Mouse (Mus musculus) kidney, postnatal 0 days (tissue): ENCODE measurements around the gene Uggt1. TPM values are rescaled to one million over a fixed set of nuclear protein-coding genes. Genes with fewer than 3 reads are reported as not detected.

Experiments
- ATAC-seq: fragments of 200-750 bp; cut with Nextera tagmentation; replicated peaks from 2 replicates; pipeline ENCODE4 v1.8.0; 2017; ENCODE audit warnings: low read depth, moderate number of reproducible peaks, moderate TSS enrichment, moderate library complexity; ENCODE audit not compliant: low FRiP score
- DNase-seq: peaks from one replicate; pipeline ENCODE4 v3.0.0-alpha.2; 2016; ENCODE audit warnings: low spot score
- H3K27ac ChIP-seq: fragments of 300-500 bp; sonication (generic); 2 replicates; pipeline ENCODE4 v1.5.1; 2014; ENCODE audit warnings: mild to moderate bottlenecking
- H3K27me3 ChIP-seq: fragments of 300-500 bp; sonication (generic); 2 replicates; pipeline ENCODE4 v1.6.1; 2014; ENCODE audit warnings: low read length, mixed read lengths; ENCODE audit not compliant: insufficient read depth
- H3K36me3 ChIP-seq: fragments of 300-500 bp; sonication (generic); 2 replicates; pipeline ENCODE4 v1.6.1; 2014; ENCODE audit warnings: low read length, mixed read lengths; ENCODE audit not compliant: insufficient read depth
- H3K4me1 ChIP-seq: fragments of 300-500 bp; sonication (generic); replicated peaks from 2 replicates; pipeline ENCODE4 v1.6.1; 2014; ENCODE audit warnings: antibody characterized with exemption, low read length, mixed read lengths; ENCODE audit not compliant: insufficient read depth
- H3K4me2 ChIP-seq: fragments of 300-500 bp; sonication (generic); 2 replicates; pipeline ENCODE4 v1.6.1; 2014; ENCODE audit warnings: mild to moderate bottlenecking, low read length, moderate library complexity, mixed read lengths
- H3K4me3 ChIP-seq: fragments of 300-500 bp; sonication (generic); replicated peaks from 2 replicates; pipeline ENCODE4 v1.5.1; 2014; ENCODE audit warnings: low read depth, low read length
- H3K9ac ChIP-seq: fragments of 300-500 bp; sonication (generic); 2 replicates; pipeline ENCODE4 v1.6.1; 2014; ENCODE audit warnings: low read depth, low read length
- H3K9me3 ChIP-seq: fragments of 300-500 bp; sonication (generic); replicated peaks from 2 replicates; pipeline ENCODE4 v1.6.1; 2016; ENCODE audit warnings: low read length, inconsistent platforms, mixed read lengths
- CTCF ChIP-seq: IDR thresholded peaks from 2 replicates; pipeline ENCODE4 v1.5.1; 2016; ENCODE audit warnings: antibody characterized with exemption, low read depth, mild to moderate bottlenecking, moderate library complexity
- WGBS: fragments of 180-500 bp; shearing (Covaris S2); extraction: QIAGEN DNeasy Blood & Tissue Kit; methylation state at CpG from one replicate; pipeline ENCODE4 v1.1.7; 2014; 5-methylcytosine and 5-hydroxymethylcytosine counted together
- polyA plus RNA-seq: library from polyadenylated mRNA; unstranded; fragments of >200 nt; fragmentation: Nextera tagmentation; extraction: Ambion mirVana; gene quantifications from 2 replicates; pipeline ENCODE4 v1.2.1, GENCODE M21; 2015

The Uggt1 gene
- 41.2 and 42.7 TPM in 2 replicates for polyA plus RNA-seq

DNA sequence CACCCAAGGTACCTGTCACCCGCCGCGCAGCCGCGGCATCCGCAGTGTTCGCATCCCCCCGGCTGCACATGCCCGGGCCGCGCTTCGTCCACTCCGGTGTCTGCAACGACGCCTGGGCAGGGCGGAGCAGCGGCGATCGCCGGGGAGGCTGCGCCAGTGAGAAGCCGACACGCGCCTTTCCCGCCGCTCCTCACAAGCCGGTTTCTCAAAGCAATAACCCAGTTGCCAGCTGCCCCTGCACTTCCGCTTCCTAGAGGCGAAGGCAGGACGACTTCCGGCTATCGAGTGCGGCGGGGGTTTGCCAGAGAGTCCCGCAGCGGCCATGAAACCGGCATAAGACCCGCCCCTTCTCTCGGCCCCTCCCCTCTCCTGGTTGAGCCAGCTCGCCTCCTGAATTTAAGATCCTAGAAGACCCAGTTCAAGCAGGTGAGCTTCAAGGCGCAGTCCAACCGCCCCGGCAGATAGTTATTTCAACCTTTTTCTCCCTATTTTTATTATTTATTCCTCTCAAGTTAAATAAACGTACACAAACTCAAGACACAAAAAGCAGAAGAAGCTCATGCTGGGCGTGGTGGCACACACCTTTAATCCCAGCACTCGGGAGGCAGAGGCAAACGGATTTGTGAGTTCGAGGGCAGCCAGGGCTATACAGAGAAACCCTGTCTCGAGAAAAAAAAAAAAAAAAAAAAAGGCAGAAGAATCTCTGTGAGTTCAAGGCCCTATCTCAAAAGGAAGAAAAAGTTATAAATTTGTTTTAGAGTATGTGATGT is at the start of gene Uggt1:
TSS of gene Uggt1 (minus strand) at position 663 of the 770 bp plus-strand sequence.
- peak; percentile 97 for DNase-seq
- no peaks in the 10 kb centered on the region for H3K36me3 ChIP-seq
- no peaks in the 10 kb centered on the region for H3K4me1 ChIP-seq
- peak within 1 kb of the TSS; percentile 89 for H3K9ac ChIP-seq
- peak within 1 kb of the TSS; percentile 89 for H3K4me2 ChIP-seq
- peak; percentile 96 for ATAC-seq
- peak within 1 kb of the TSS; percentile 86 for H3K27ac ChIP-seq
- no peaks in the 10 kb centered on the region for H3K27me3 ChIP-seq
- H3K4me3 ChIP-seq = peak within 1 kb of the TSS; percentile 96
- TF ChIP-seq CTCF = no peak
- H3K9me3 ChIP-seq = no peaks in the 10 kb centered on the region
- WGBS = 2% methylated on average over 48 of the region's 49 CpGs

DNA sequence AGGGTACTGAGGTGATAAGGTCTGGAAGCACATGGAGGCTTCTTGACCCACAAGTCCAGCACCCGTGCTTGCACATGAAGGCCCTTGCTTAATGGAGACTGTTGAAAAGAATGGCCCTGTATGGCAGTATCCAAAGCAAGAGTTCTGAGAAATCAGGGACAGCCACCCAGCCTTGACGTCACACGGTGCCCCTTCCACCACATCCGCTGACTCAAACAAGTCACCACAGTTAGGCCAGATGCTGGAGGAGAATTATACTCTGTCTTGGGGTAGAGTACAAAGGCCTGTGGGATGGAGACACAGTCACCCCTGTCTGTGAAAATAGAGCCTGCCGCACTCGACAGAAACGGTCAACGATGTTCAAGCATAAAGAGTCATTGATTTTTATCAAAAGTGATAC is 49.0 kb upstream of the Uggt1 start:
- no peak for TF ChIP-seq CTCF
- DNase-seq (no peak), ATAC-seq (no peak)
- Histone ChIP-seq H3K9me3 (no peaks in the 10 kb centered on the region), H3K4me3 (no peak overlapping the region), H3K4me2 (no peak overlapping the region), H3K4me1 (no peaks in the 10 kb centered on the region), H3K36me3 (no peaks in the 10 kb centered on the region), H3K27me3 (no peaks in the 10 kb centered on the region), H3K9ac (no peak overlapping the region), H3K27ac (no peak overlapping the region)
- WGBS = 89% methylated on average over 8 of the region's 8 CpGs

DNA sequence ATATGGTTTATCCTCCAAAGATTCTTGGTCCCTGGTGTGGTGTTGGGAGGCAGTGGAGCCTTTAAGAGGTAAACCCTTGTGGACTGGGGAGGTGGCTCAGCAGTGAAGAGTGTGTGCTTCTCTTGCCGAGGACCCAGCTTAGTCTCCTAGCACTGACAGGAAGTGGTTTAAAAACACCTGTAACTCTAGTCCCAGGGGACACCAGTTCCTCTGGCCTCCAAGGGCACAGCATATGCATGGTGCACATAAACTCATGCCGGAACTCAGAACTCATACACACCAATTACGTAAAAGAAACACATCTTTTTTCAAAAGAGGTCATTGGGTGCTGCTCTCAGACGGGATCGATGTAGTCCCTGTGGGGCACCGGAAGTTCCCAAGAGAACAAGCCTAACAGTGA is 37.3 kb upstream of the Uggt1 start:
- H3K36me3 ChIP-seq = no peaks in the 10 kb centered on the region
- H3K27ac ChIP-seq = no peak overlapping the region
- ATAC-seq (no peak), DNase-seq (no peak)
- H3K4me1 ChIP-seq = no peaks in the 10 kb centered on the region
- WGBS = 83% methylated on average over 6 of the region's 6 CpGs
- no peaks in the 10 kb centered on the region for H3K9me3 ChIP-seq
- no peak overlapping the region for H3K4me2 ChIP-seq
- no peaks in the 10 kb centered on the region for H3K27me3 ChIP-seq
- TF ChIP-seq CTCF = no peak
- H3K9ac ChIP-seq = no peak overlapping the region
- H3K4me3 ChIP-seq = no peak overlapping the region

DNA sequence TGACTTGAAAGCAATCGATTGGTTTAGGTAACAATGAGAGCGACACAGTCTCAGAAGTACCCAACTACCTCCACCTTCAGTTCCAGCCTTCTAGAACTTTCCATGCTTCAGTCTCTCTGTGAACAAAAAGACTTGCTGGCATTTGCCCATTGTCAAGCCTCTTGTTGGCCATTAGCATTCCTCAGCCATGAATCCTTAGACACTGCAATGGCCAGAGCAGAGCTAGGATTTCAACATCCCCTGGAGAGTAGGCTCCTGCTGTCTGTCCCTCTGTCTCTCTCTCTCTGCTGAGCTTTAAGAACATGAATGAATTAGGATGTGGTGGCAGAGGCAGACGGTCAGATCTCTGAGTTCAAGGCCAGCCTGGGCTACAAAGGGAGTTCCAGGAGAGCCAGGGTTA is 36.4 kb upstream of the Uggt1 start:
- WGBS = 85% methylated on average over 3 of the region's 3 CpGs
- no peak for DNase-seq
- no peak overlapping the region for H3K4me3 ChIP-seq
- no peak for ATAC-seq
- no peaks in the 10 kb centered on the region for H3K9me3 ChIP-seq
- no peak for TF ChIP-seq CTCF
- H3K4me1 ChIP-seq = no peaks in the 10 kb centered on the region
- no peaks in the 10 kb centered on the region for H3K36me3 ChIP-seq
- H3K27ac ChIP-seq = no peak overlapping the region
- H3K27me3 ChIP-seq = no peaks in the 10 kb centered on the region
- no peak overlapping the region for H3K9ac ChIP-seq
- H3K4me2 ChIP-seq = no peak overlapping the region

DNA sequence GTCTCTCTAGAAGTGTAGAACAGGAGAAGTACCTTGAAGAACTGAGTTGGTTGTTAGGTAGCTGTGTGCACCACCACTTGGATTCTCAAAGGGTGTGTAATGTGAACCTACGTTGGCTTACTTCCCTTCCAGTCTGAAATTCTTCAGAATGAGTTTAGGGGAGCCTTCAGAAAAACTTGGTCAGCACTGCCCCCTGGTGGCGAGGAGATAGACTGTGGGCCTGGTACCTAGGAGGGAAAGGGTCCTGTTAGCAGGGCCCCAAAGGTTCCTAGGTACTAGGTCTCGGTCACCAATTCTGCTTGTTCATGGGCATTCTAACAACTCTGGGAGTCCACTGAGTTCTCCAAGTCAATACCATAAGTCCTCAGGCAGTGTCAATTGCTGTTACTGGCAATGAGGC is 34.7 kb upstream of the Uggt1 start:
- ATAC-seq (peak; percentile 59), DNase-seq (peak; percentile 95)
- peak; percentile 94 for TF ChIP-seq CTCF
- no peak overlapping the region for H3K4me2 ChIP-seq
- H3K27ac ChIP-seq = no peak overlapping the region
- peaks cover 6% of the 10 kb centered on the region; the same call in 1 of the 2 replicates for H3K4me1 ChIP-seq
- no peak overlapping the region for H3K9ac ChIP-seq
- H3K36me3 ChIP-seq = no peaks in the 10 kb centered on the region
- no peaks in the 10 kb centered on the region for H3K27me3 ChIP-seq
- no peaks in the 10 kb centered on the region for H3K9me3 ChIP-seq
- WGBS = 14% methylated on average over 3 of the region's 3 CpGs
- H3K4me3 ChIP-seq = no peak overlapping the region

DNA sequence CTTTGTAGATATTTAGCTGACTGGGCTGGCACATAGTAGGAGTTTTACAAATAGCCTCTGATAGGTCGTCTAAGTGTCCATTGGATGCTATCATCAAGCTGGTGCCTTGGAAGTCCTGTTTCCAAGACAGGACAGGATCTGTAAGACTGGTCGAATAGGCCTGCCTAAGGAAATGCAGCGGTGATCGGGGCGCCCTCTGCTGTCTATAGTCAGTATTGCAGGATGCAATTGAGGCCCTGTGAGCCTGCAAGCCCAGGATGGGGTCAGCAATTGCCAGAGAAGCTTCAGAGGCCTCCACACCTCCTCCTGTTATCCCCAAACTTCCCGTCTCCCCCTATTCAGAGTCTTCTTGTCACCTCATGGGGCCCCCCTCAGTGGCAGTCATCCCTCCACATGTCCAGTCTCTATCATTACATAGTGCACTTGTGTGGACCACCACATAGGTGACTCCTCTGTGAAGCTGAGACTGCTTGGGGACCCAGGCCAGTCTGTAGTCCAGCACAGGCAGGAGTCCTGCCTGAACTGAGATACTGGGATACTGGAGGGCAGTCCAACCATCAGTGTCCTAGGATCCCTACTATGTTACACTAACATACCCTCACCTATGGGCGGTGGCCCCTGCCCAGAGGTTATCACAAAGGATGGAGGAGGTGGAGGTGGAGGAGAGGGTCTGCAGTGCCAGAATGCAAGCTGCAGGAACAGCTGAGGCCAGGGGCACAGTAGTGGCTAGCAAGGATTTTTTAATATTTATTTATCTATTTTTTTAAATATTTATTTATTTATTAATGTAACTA is 32.9 kb upstream of the Uggt1 start:
- peak; percentile 94 for TF ChIP-seq CTCF
- H3K4me2 ChIP-seq = no peak overlapping the region
- H3K4me3 ChIP-seq = no peak overlapping the region
- DNase-seq (peak; percentile 70), ATAC-seq (0 out of 2 replicates have a peak, but pooled peaks have one; percentile 5)
- H3K9me3 ChIP-seq = no peaks in the 10 kb centered on the region
- WGBS = 28% methylated on average over 7 of the region's 7 CpGs
- no peaks in the 10 kb centered on the region for H3K36me3 ChIP-seq
- H3K9ac ChIP-seq = no peak overlapping the region
- no peaks in the 10 kb centered on the region for H3K27me3 ChIP-seq
- H3K27ac ChIP-seq = no peak overlapping the region
- H3K4me1 ChIP-seq = peaks cover 13% of the 10 kb centered on the region; the same call in 1 of the 2 replicates
